Mouse (Mus musculus): Measurements from ENCODE around the gene Mllt1.

DNA sequence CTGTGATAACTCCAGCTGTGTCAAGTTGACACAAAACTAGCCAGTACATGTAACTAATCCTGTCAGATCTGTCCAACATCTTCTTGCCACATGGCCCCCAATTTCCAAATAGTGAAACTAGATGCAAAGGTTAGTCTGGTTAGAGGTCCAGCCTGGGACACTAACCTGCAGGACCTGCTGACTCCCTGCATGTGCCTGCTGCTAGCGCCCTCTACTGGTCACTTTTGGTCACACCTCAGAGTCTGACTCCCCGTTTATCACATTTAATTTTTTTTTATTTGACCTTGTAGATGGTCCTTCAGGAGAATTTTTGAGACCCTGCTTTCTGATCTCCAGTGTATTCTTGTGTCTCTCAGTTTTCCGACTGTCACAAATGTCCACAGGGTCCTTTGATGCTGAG lies 15.7 kb upstream of the Mllt1 start:
- TF ChIP-seq CTCF (IDR thresholded peaks at IDR 0.05; ENCODE audit: insufficient read depth, low read length), result peak; percentile 96
- no peak for TF ChIP-seq POLR2A (IDR thresholded peaks at IDR 0.05; ENCODE audit: borderline replicate concordance, extremely low read depth, low read depth, low read length)

Measured in lung, adult 2 months (tissue).